Mouse (Mus musculus): ENCODE results near the gene Tnks1bp1. TPM values are rescaled to one million over a fixed set of nuclear protein-coding genes. Genes with fewer than 3 reads are reported as not detected.

Tnks1bp1 gene
- 100 to 1,000 TPM; 130 to 148 TPM for total RNA-seq (2021)
- long read RNA-seq, experiment 1, full-length matches to known transcripts: 3 of 28 reads
- long read RNA-seq, experiment 1, partial matches to known transcripts: 13 of 28 reads
- long read RNA-seq, experiment 1, other reads (novel, unspliced or antisense): 12 of 28 reads
- long read RNA-seq, experiment 2, full-length matches to known transcripts: 2 of 27 reads
- long read RNA-seq, experiment 2, partial matches to known transcripts: 17 of 27 reads
- long read RNA-seq, experiment 2, other reads (novel, unspliced or antisense): 8 of 27 reads

DNA sequence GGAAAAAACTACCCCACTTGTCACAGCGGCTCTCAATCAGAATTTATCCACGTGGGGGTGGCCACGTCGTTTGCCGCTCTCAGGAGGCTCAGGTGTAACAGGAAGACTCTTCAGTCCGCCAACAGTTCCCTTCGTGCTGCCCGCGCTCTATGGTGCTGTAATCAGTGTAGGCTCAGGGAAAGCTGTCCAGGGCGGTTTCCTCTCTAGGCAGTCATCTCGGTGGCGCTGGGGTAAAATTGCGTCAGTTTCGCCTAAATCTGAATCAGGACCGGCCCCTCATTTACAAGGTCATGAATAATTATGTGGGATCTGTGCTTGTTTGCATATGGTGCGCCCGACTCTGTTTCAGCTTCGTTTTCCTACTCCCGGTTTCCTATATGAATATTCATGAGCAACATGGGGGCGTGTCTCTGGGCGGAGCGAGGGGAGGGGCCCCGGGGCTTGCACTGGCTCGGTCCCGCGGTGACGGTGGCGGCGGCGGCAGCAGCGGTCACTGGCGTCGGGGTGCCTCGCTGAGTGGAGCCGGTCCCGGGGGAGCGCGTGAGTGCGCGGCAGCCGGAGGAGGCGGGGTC is at the start of gene Tnks1bp1:
Tnks1bp1 (plus strand) TSS at position 427 of the 572 bp plus-strand sequence.
- peak within 1 kb of the TSS; percentile 57 for H3K4me3 ChIP-seq
- intact Hi-C loops (cut with DNase I): loop anchor here (1.0 to 5.0 kb wide), 2 partner anchors 10 to 320 kb away; partner anchors contain the start of genes Clp1, P2rx3 and Ssrp1
- no peak for TF ChIP-seq CTCF (IDR thresholded peaks at IDR 0.05)
- H3K27ac ChIP-seq: peak within 1 kb of the TSS; percentile 95
- peak; percentile 94 for DNase-seq (ENCODE audit: extremely low spot score in 1 of 2, low spot score in 2 of 2)

- no peak overlapping the region for H3K4me3 ChIP-seq
- intact Hi-C loops (cut with DNase I): no loop called here
- no peak overlapping the region for H3K27ac ChIP-seq
- DNase-seq (ENCODE audit: extremely low spot score in 1 of 2, low spot score in 2 of 2): no peak
- TF ChIP-seq CTCF (IDR thresholded peaks at IDR 0.05): no peak
These were observed 48.2 kb upstream of the Tnks1bp1 start for GRCm38 (mm10) chr2:84999486-85000181.

DNA sequence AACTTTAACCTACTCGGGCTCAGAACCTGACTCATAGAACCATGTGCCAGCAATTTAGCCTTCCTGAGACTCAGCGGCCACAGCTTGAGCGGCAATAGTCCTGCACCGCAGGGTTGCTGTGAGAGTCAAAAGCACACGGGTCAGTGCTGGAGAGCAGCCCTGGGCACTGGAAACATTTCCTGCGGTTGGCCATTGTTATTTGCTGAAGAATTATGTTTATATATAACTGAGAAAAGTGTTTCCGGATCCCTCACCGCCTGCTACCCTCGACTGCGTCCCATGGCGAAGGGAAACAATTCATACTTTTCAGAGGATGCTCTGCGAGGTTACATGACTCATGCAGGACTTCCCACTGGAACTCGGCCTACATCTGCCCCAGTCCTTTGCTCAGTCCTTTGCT is 46.3 kb upstream of the Tnks1bp1 start:
- no peak for TF ChIP-seq CTCF (IDR thresholded peaks at IDR 0.05)
- no peak overlapping the region for H3K27ac ChIP-seq
- no peak overlapping the region for H3K4me3 ChIP-seq
- intact Hi-C loops (cut with DNase I): no loop called here
- no peak for DNase-seq (ENCODE audit: extremely low spot score in 1 of 2, low spot score in 2 of 2)

- TF ChIP-seq CTCF (IDR thresholded peaks at IDR 0.05): no peak
- intact Hi-C loops (cut with DNase I): no loop called here
- Histone ChIP-seq H3K4me3 (no peak overlapping the region), H3K27ac (no peak overlapping the region)
- no peak for DNase-seq (ENCODE audit: extremely low spot score in 1 of 2, low spot score in 2 of 2)
These were observed 45.2 kb upstream of the Tnks1bp1 start for GRCm38 (mm10) chr2:85002575-85002974.

GRCm38 (mm10) chr2:85004341-85004740 is 43.5 kb upstream of the Tnks1bp1 start:
- H3K27ac ChIP-seq: peak overlapping the region; percentile 67
- no peak for TF ChIP-seq CTCF (IDR thresholded peaks at IDR 0.05)
- intact Hi-C loops (cut with DNase I): no loop called here
- no peak overlapping the region for H3K4me3 ChIP-seq
- peak; percentile 18 to 28 for DNase-seq (ENCODE audit: extremely low spot score in 1 of 2, low spot score in 2 of 2)

- intact Hi-C loops (cut with DNase I): no loop called here
- DNase-seq (ENCODE audit: extremely low spot score in 1 of 2, low spot score in 2 of 2): no peak
- no peak for TF ChIP-seq CTCF (IDR thresholded peaks at IDR 0.05)
- H3K4me3 ChIP-seq: no peak overlapping the region
- no peak overlapping the region for H3K27ac ChIP-seq
These were observed 41.2 kb upstream of the Tnks1bp1 start for GRCm38 (mm10) chr2:85006600-85006999.

GRCm38 (mm10) chr2:85007729-85008128 is 40.1 kb upstream of the Tnks1bp1 start:
- no peak overlapping the region for H3K4me3 ChIP-seq
- peak; percentile 79 for TF ChIP-seq CTCF (IDR thresholded peaks at IDR 0.05)
- H3K27ac ChIP-seq: no peak overlapping the region
- no peak for DNase-seq (ENCODE audit: extremely low spot score in 1 of 2, low spot score in 2 of 2)
- intact Hi-C loops (cut with DNase I): loop anchor here (1.0 kb wide), 1 partner anchor 51 kb away; no protein-coding TSS in a partner anchor

- no peak overlapping the region for H3K27ac ChIP-seq
- no peak for DNase-seq (ENCODE audit: extremely low spot score in 1 of 2, low spot score in 2 of 2)
- no peak overlapping the region for H3K4me3 ChIP-seq
- intact Hi-C loops (cut with DNase I): no loop called here
- TF ChIP-seq CTCF (IDR thresholded peaks at IDR 0.05): no peak
These were observed 38.6 kb upstream of the Tnks1bp1 start for GRCm38 (mm10) chr2:85009212-85009611.

DNA sequence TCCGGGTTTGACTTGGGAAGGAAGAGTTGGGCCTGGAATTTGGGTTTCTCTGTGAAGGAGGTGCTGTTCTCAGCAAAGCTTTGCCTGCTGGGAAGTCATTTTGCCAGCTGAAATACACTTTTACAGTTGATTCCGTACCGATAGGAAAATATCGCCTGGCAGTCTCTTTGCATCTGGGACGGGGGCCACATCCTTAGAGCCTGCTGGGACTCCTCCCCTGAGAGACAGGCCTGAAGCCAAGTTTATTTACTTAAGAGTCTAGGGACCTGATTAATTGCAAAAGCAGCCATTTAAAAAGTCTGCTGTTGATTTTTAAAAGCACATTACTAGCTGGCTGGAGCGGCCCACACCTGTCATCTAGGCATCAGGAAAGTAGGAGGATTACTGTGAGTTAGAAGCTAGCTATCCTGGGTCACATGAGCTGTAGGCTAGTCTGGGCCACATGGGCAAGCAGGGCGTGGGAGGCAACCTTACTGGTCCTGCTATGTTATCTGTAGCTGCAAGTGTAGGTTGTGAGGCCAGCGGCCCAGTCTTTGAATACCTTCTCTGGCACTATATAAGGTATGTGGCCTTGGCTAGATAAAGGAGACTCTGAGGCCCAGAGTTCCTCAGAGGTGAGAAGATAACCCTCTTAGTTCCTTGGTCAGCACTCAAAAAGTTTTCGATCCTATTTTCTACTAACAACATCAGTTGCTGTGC is 35.8 kb upstream of the Tnks1bp1 start:
- Histone ChIP-seq H3K27ac (no peak overlapping the region), H3K4me3 (no peak overlapping the region)
- intact Hi-C loops (cut with DNase I): loop anchor here (2.0 to 5.0 kb wide), 3 partner anchors 121 to 181 kb away; no protein-coding TSS in a partner anchor
- no peak for DNase-seq (ENCODE audit: extremely low spot score in 1 of 2, low spot score in 2 of 2)
- no peak for TF ChIP-seq CTCF (IDR thresholded peaks at IDR 0.05)

GRCm38 (mm10) chr2:85012679-85013078 is 35.1 kb upstream of the Tnks1bp1 start:
- no peak for TF ChIP-seq CTCF (IDR thresholded peaks at IDR 0.05)
- intact Hi-C loops (cut with DNase I): loop anchor here (2.0 to 5.0 kb wide), 2 partner anchors 165 to 182 kb away; no protein-coding TSS in a partner anchor
- Histone ChIP-seq H3K4me3 (no peak overlapping the region), H3K27ac (no peak overlapping the region)
- no peak for DNase-seq (ENCODE audit: extremely low spot score in 1 of 2, low spot score in 2 of 2)

DNA sequence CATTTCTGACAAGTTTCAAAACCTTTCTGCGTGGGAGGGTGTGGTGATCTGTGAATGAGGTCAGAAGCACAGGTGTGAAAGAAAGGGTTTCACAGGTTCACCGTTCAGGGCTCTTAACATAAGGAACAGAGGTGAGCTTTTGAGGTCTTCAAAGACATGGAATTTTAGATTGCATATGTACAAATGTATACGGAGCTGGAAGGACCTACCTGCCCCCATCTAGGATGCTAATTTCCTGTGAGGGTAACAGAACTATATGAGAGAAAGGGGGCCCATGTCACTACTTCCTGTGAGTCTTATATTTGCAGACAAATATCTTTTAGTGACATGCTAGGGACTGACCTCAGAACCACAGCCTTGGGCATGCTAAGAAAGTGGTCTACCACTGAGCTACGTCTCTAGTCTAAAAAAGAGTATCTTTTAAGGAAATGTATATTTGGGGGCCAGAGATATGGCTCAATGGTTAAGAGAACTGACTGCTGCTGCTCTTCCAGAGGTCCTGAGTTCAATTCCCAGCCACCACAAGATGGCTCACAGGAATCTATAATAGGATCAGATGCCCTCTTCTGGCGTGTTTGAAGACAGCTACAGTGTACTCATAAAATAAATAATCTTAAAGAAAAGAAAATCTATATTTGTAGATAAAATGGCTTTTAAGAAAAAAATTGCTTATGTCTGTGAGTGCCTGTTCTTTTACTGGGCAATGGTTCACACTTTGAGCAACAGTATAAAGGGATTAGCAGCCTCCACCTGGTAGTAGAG is 33.8 kb upstream of the Tnks1bp1 start:
- no peak for DNase-seq (ENCODE audit: extremely low spot score in 1 of 2, low spot score in 2 of 2)
- TF ChIP-seq CTCF (IDR thresholded peaks at IDR 0.05): peak; percentile 21
- intact Hi-C loops (cut with DNase I): loop anchor here (2.0 to 5.0 kb wide), 2 partner anchors 167 to 183 kb away; no protein-coding TSS in a partner anchor
- Histone ChIP-seq H3K4me3 (no peak overlapping the region), H3K27ac (no peak overlapping the region)

Data from left cerebral cortex, adult 2 months (tissue).